ENCODE assay signal across 29 mouse cellular contexts in the genomic region with DNA sequence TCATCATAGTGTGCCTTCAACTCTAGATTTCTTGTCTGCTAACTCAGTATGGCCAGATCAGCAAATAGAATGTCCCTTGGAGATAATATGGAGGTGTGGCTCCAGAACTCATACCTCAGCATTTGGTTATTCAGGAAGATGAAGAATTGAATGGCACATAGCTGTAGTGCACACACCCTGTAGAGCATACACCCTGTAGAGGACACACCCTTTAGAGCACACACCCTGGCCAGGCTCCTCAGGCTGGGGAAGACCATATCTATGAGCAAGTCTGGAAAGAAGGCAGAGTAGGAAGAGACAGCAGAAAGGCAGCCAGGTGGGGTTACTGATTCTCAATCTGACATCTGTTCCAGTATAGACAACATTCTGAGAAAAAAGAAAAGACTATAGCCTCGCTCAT.
"Had no signal": no experiment of that assay in that cellular context is flagged by ENCODE, and none has a peak within 500 bp of the region (broad histone marks: within the 10 kb centered on the region; RNA-seq: fewer than 3 reads in every experiment).

No protein-coding gene starts in this region.

- H3K36me3 ChIP-seq: embryonic facial prominence, embryonic 10.5 days; embryonic facial prominence, embryonic 12.5 days; embryonic facial prominence, embryonic 13.5 days; embryonic facial prominence, embryonic 15.5 days; forebrain, embryonic 10.5 days; forebrain, embryonic 12.5 days; forebrain, embryonic 15.5 days had no signal

- H3K9ac ChIP-seq: embryonic facial prominence, embryonic 12.5 days; embryonic facial prominence, embryonic 13.5 days; embryonic facial prominence, embryonic 15.5 days; forebrain, embryonic 12.5 days; forebrain, embryonic 13.5 days; forebrain, embryonic 15.5 days; forebrain, postnatal 0 days had no signal

- H3K27ac ChIP-seq: embryonic facial prominence, embryonic 10.5 days; embryonic facial prominence, embryonic 12.5 days; embryonic facial prominence, embryonic 13.5 days; embryonic facial prominence, embryonic 15.5 days; forebrain, embryonic 10.5 days; forebrain, embryonic 13.5 days; forebrain, embryonic 15.5 days; gastrocnemius, adult 2 months; heart, adult 2 months had no signal

- ATAC-seq: forebrain, embryonic 13.5 days; forebrain, embryonic 14.5 days; forebrain, embryonic 15.5 days; forebrain, embryonic 16.5 days; forebrain, postnatal 0 days had no signal

- H3K4me3 ChIP-seq: embryonic facial prominence, embryonic 10.5 days; embryonic facial prominence, embryonic 12.5 days; embryonic facial prominence, embryonic 13.5 days; embryonic facial prominence, embryonic 15.5 days; erythroblast, embryonic 14.5 days; forebrain, embryonic 10.5 days; forebrain, embryonic 12.5 days; forebrain, embryonic 13.5 days; forebrain, embryonic 15.5 days; gastrocnemius, adult 2 months; heart, adult 2 months had no signal

- DNase-seq: cerebellum, adult 2 months; cerebellum, adult 8-10 months; cerebellum, adult 9-10 months; cerebellum, adult 9-11 months; cerebellum, postnatal 10 days; cerebellum, postnatal 14 days; cerebellum, postnatal 25 days; cerebellum, postnatal 36 days; embryo, embryonic 11 days; forebrain, postnatal 0 days; gastrocnemius, adult 2 months; gastrocnemius, postnatal 10 days; gastrocnemius, postnatal 14 days; gastrocnemius, postnatal 25 days; gastrocnemius, postnatal 36 days; heart, adult 11 months; heart, adult 18-20 months; heart, adult 2 months had no signal

- H3K4me1 ChIP-seq: embryonic facial prominence, embryonic 15.5 days had no signal

- H3K9me3 ChIP-seq: embryonic facial prominence, embryonic 10.5 days; embryonic facial prominence, embryonic 12.5 days; embryonic facial prominence, embryonic 13.5 days; embryonic facial prominence, embryonic 15.5 days; forebrain, embryonic 10.5 days; forebrain, embryonic 12.5 days; forebrain, embryonic 13.5 days; forebrain, embryonic 15.5 days had no signal

- H3K4me2 ChIP-seq: embryonic facial prominence, embryonic 12.5 days; embryonic facial prominence, embryonic 13.5 days; embryonic facial prominence, embryonic 15.5 days; forebrain, embryonic 12.5 days; forebrain, embryonic 13.5 days; forebrain, embryonic 15.5 days had no signal

- H3K27me3 ChIP-seq: forebrain, embryonic 13.5 days; forebrain, embryonic 15.5 days had no signal
